Mouse (Mus musculus) lung, embryonic 15.5 days (tissue): ENCODE measurements around the gene Trak1. TPM values are rescaled to one million over a fixed set of nuclear protein-coding genes. Genes with fewer than 3 reads are reported as not detected.

Experiments
- ATAC-seq: fragments of 200-750 bp; cut with Nextera tagmentation; 2 replicates; pipeline ENCODE4 v1.8.0; 2017; ENCODE audit warnings: moderate number of reproducible peaks, borderline replicate concordance; ENCODE audit not compliant: low FRiP score, low TSS enrichment; ENCODE audit errors: extremely low read depth
- H3K27ac ChIP-seq: fragments of 300-500 bp; sonication (generic); 2 replicates; pipeline ENCODE4 v1.5.1; 2015; ENCODE audit warnings: moderate library complexity, mild to moderate bottlenecking, inconsistent platforms
- H3K27me3 ChIP-seq: fragments of 300-500 bp; sonication (generic); 2 replicates; pipeline ENCODE4 v1.6.1; 2015; ENCODE audit warnings: inconsistent platforms
- H3K36me3 ChIP-seq: fragments of 300-500 bp; sonication (generic); 2 replicates; pipeline ENCODE4 v1.6.1; 2015; ENCODE audit warnings: inconsistent platforms
- H3K4me1 ChIP-seq: fragments of 300-500 bp; sonication (generic); 2 replicates; pipeline ENCODE4 v1.6.1; 2015; ENCODE audit warnings: inconsistent platforms
- H3K4me2 ChIP-seq: fragments of 300-500 bp; sonication (generic); 2 replicates; pipeline ENCODE4 v1.6.1; 2015; ENCODE audit warnings: inconsistent platforms, mild to moderate bottlenecking, moderate library complexity
- H3K4me3 ChIP-seq: fragments of 300-500 bp; sonication (generic); 2 replicates; pipeline ENCODE4 v1.5.1; 2015; ENCODE audit warnings: mild to moderate bottlenecking, inconsistent platforms
- H3K9ac ChIP-seq: fragments of 300-500 bp; sonication (generic); 2 replicates; pipeline ENCODE4 v1.6.1; 2015; ENCODE audit warnings: inconsistent platforms
- H3K9me3 ChIP-seq: fragments of 300-500 bp; sonication (generic); 2 replicates; pipeline ENCODE4 v1.6.1; 2016; ENCODE audit warnings: inconsistent platforms
- WGBS: fragments of 180-500 bp; shearing (Covaris S2); methylation state at CpG from one replicate; pipeline ENCODE4 v1.1.7; 2015; 5-methylcytosine and 5-hydroxymethylcytosine counted together
- polyA plus RNA-seq: library from polyadenylated mRNA; unstranded; fragments of >200 nt; fragmentation: Nextera tagmentation; extraction: Ambion mirVana; gene quantifications from 2 replicates; pipeline ENCODE4 v1.2.1, GENCODE M21; 2015

Gene Trak1
- polyA plus RNA-seq, 1 experiment from 2014 or later: 25.3 TPM

- Histone ChIP-seq H3K4me2 (peak overlapping the region; percentile 96), H3K9me3 (no peaks in the 10 kb centered on the region), H3K27me3 (0 out of 2 replicates have a peak, but pooled peaks cover 4% of the 10 kb centered on the region), H3K4me1 (peaks cover 42% of the 10 kb centered on the region), H3K4me3 (peak overlapping the region; percentile 72), H3K27ac (peak overlapping the region; percentile 62), H3K36me3 (no peaks in the 10 kb centered on the region), H3K9ac (peak overlapping the region; percentile 86)
- ATAC-seq: no peak
- 22% methylated on average over 15 of the region's 15 CpGs for WGBS
These were observed 1.2 kb downstream of the Trak1 start for GRCm38 (mm10) chr9:121298411-121299091.

DNA sequence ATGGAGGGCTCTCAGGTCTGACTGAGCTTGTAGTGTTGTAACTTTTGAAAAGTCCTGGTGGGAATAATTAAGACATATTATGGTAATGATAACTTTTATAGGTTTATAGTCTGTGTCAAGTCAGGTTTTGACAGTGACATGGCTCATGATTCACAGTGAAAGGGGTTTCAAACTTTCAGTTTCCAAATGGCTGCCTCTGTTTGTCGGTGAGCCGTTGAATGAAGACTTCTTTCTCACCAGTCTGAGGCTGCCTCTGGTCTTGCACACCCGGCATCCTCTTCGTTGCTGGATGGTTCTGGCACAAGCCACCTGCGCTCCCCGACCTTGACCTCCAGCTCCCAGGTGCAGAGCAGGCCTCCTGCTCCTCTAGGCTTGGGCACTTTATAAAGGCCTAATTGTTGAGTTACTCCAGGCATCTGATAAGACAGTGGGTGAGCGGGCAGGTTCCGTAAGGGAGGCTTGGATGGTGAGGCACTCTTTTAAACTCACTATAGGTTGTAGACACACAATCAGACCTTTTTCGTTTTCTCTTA lies 2.0 kb downstream of the Trak1 start:
- Histone ChIP-seq H3K4me2 (peak overlapping the region; percentile 96), H3K27me3 (0 out of 2 replicates have a peak, but pooled peaks cover 4% of the 10 kb centered on the region), H3K9ac (no peak overlapping the region), H3K4me3 (no peak overlapping the region), H3K9me3 (no peaks in the 10 kb centered on the region), H3K4me1 (peaks cover 44% of the 10 kb centered on the region), H3K27ac (no peak overlapping the region), H3K36me3 (no peaks in the 10 kb centered on the region)
- 58% methylated on average over 9 of the region's 9 CpGs for WGBS
- ATAC-seq: no peak

- Histone ChIP-seq H3K4me2 (peak overlapping the region; percentile 96; the same call in 1 of the 2 replicates), H3K4me3 (no peak overlapping the region), H3K27me3 (0 out of 2 replicates have a peak, but pooled peaks cover 4% of the 10 kb centered on the region), H3K27ac (no peak overlapping the region), H3K9me3 (no peaks in the 10 kb centered on the region), H3K9ac (no peak overlapping the region), H3K36me3 (no peaks in the 10 kb centered on the region), H3K4me1 (peaks cover 44% of the 10 kb centered on the region)
- ATAC-seq: no peak
- WGBS: 60% methylated on average over 19 of the region's 19 CpGs
These were observed 2.8 kb downstream of the Trak1 start for GRCm38 (mm10) chr9:121299976-121300570.

DNA sequence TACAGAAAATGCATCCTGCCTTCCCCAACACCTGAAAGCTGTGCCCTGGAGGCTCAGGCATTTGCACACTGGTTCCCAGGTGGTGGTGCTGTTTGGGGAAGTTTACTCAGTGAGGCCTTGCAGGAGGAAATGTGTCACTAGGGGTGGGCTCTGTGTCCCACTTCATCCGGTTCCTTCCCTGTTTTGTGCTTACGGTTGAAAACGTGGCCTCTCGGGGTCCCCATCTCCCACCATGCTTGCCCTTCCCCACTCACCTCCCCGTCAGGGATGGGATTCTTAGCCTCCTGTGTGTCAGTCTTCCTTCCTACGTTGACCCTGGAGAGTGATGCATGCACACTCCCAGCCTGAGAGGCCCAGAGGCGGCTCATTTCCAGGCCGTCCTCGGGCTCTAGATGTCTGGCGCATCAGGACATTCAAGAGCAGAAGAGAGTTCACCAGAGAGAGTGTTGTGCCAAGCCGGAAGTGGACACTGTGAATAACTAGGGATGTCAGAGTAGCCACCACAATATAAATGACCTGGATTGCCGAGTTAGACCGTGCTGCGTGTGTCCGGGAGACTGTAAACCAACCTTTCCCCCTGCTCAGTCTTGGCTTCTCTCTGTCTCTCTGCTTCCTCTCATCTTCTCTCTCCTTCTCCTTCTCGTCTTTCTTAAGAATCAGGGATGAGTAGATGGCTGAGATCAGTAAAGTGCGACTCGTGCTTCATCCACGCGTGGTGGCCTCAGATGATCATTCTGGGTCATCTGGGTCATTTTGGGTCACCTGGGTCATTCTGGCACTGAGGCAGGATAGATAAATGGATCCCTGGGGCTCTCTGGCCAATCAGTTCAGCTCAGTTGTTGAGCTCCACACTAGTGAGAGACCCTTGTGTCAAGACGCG lies 4.0 kb downstream of the Trak1 start:
- Histone ChIP-seq H3K36me3 (no peaks in the 10 kb centered on the region), H3K4me3 (no peak overlapping the region), H3K27me3 (0 out of 2 replicates have a peak, but pooled peaks cover 4% of the 10 kb centered on the region), H3K4me2 (peak overlapping the region; percentile 21), H3K4me1 (peaks cover 44% of the 10 kb centered on the region), H3K27ac (peak overlapping the region; percentile 26; the same call in 1 of the 2 replicates), H3K9ac (no peak overlapping the region), H3K9me3 (no peaks in the 10 kb centered on the region)
- WGBS: 67% methylated on average over 22 of the region's 22 CpGs
- no peak for ATAC-seq

GRCm38 (mm10) chr9:121302543-121302942 lies 5.2 kb downstream of the Trak1 start:
- no peak for ATAC-seq
- Histone ChIP-seq H3K4me1 (peaks cover 39% of the 10 kb centered on the region), H3K9ac (no peak overlapping the region), H3K27ac (no peak overlapping the region), H3K36me3 (no peaks in the 10 kb centered on the region; the same call in 1 of the 2 replicates), H3K4me2 (no peak overlapping the region), H3K4me3 (no peak overlapping the region), H3K9me3 (no peaks in the 10 kb centered on the region), H3K27me3 (no peaks in the 10 kb centered on the region)
- WGBS: 81% methylated on average over 7 of the region's 8 CpGs

- no peak for ATAC-seq
- no peak overlapping the region for H3K4me3 ChIP-seq
- H3K9ac ChIP-seq: no peak overlapping the region
- 45% methylated on average over 6 of the region's 6 CpGs for WGBS
- peaks cover 39% of the 10 kb centered on the region for H3K4me1 ChIP-seq
- no peak overlapping the region for H3K4me2 ChIP-seq
- no peak overlapping the region for H3K27ac ChIP-seq
- no peaks in the 10 kb centered on the region for H3K27me3 ChIP-seq
- no peaks in the 10 kb centered on the region for H3K9me3 ChIP-seq
- no peaks in the 10 kb centered on the region; the same call in 1 of the 2 replicates for H3K36me3 ChIP-seq
These were observed 5.8 kb downstream of the Trak1 start for GRCm38 (mm10) chr9:121303086-121303485.

DNA sequence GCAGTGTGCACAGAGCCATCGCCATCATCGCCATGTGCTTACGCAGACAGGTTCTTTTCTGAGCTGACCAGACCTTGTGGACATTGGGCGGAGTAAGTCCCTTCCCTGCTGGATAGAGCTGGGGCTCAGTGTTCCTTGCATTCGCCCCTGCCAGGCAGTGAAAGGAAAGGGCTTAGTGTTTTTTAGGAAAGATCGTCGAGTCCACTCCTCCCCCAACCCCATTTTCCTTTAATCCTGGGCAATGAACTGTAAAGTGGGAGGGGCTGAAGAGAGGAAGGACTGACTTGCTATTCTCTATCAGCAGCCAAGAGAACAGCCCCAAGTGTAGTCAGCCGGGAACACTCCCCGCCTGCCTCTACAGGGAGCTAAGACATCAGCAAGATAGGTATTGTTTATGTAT lies 6.4 kb downstream of the Trak1 start:
- Histone ChIP-seq H3K4me2 (no peak overlapping the region), H3K9me3 (no peaks in the 10 kb centered on the region), H3K36me3 (no peaks in the 10 kb centered on the region; the same call in 1 of the 2 replicates), H3K4me3 (no peak overlapping the region), H3K4me1 (peaks cover 32% of the 10 kb centered on the region), H3K27me3 (no peaks in the 10 kb centered on the region), H3K27ac (no peak overlapping the region), H3K9ac (no peak overlapping the region)
- 68% methylated on average over 9 of the region's 9 CpGs for WGBS
- ATAC-seq: no peak

DNA sequence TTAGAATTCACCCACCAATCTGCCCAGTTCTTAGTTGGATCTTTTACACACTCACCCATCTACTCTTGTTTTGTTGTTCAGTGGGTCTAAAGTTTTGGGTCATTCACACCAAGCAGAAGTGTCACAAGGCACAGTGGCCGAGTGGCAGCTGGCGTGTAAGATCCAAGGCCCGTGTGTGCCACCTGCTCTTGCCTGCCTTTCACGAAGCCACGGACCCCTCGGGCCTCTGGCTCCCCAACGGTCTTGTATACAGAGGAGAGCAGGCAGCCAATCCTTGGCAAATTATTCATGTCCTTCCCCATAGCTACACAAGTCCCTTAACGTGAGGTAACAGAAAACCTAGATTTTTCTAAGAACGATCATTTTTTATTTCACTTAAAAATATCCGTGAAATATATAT lies 7.2 kb downstream of the Trak1 start:
- WGBS: 82% methylated on average over 10 of the region's 10 CpGs
- Histone ChIP-seq H3K36me3 (no peaks in the 10 kb centered on the region; the same call in 1 of the 2 replicates), H3K9me3 (no peaks in the 10 kb centered on the region), H3K27me3 (no peaks in the 10 kb centered on the region), H3K4me1 (peaks cover 30% of the 10 kb centered on the region), H3K27ac (no peak overlapping the region), H3K4me2 (no peak overlapping the region), H3K4me3 (no peak overlapping the region), H3K9ac (no peak overlapping the region)
- no peak for ATAC-seq

- no peak overlapping the region for H3K9ac ChIP-seq
- 89% methylated on average over 4 of the region's 4 CpGs for WGBS
- H3K27me3 ChIP-seq: no peaks in the 10 kb centered on the region
- H3K4me1 ChIP-seq: peaks cover 25% of the 10 kb centered on the region
- H3K4me3 ChIP-seq: no peak overlapping the region
- no peaks in the 10 kb centered on the region; the same call in 1 of the 2 replicates for H3K36me3 ChIP-seq
- H3K27ac ChIP-seq: no peak overlapping the region
- no peak for ATAC-seq
- no peak overlapping the region for H3K4me2 ChIP-seq
- H3K9me3 ChIP-seq: no peaks in the 10 kb centered on the region
These were observed 8.2 kb downstream of the Trak1 start for GRCm38 (mm10) chr9:121305456-121305855.

- H3K27ac ChIP-seq: no peak overlapping the region
These were observed 12.0 kb downstream of the Trak1 start for GRCm38 (mm10) chr9:121309287-121309686.

DNA sequence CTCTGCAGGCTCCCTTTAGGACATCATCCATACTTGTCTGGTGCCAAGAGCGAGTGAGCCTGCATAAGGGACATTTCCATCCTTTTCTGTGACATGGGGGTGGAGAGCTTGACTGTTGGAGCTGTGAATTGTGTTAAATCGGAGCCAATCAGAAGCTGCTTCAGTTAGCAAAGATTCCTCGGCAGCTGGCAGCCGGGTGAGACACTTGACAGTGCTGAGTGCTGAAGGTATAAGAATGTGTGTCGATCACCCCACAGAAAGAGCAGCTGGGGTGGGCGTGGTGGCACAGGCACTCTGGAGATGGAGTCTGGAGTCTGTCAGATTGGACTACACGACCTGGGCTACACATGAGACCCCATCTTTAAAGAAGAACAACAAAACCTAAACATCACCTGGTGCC lies 13.2 kb downstream of the Trak1 start:
- no peak overlapping the region for H3K27ac ChIP-seq
- H3K27me3 ChIP-seq: no peaks in the 10 kb centered on the region
- no peaks in the 10 kb centered on the region; the same call in 1 of the 2 replicates for H3K36me3 ChIP-seq
- H3K9me3 ChIP-seq: no peaks in the 10 kb centered on the region
- no peak overlapping the region for H3K4me2 ChIP-seq
- H3K9ac ChIP-seq: no peak overlapping the region
- peaks cover 44% of the 10 kb centered on the region for H3K4me1 ChIP-seq
- ATAC-seq: no peak
- H3K4me3 ChIP-seq: no peak overlapping the region
- 61% methylated on average over 7 of the region's 7 CpGs for WGBS

More at GRCm38 (mm10) chr9:121309287-121309686, 12.0 kb downstream of the Trak1 start:
- Histone ChIP-seq H3K9ac (no peak overlapping the region), H3K4me1 (peaks cover 33% of the 10 kb centered on the region), H3K4me2 (no peak overlapping the region), H3K27me3 (no peaks in the 10 kb centered on the region), H3K4me3 (no peak overlapping the region), H3K9me3 (no peaks in the 10 kb centered on the region), H3K36me3 (no peaks in the 10 kb centered on the region; the same call in 1 of the 2 replicates)
- ATAC-seq: no peak
- 52% methylated on average over 4 of the region's 4 CpGs for WGBS
